Mouse (Mus musculus) skeletal muscle tissue, postnatal 0 days (tissue): Measurements from ENCODE around the gene Fbxo22. TPM values are rescaled to one million over a fixed set of nuclear protein-coding genes. Genes with fewer than 3 reads are reported as not detected.

Experiments used
- polyA plus RNA-seq: library from polyadenylated mRNA; unstranded; fragments of >200 nt; fragmentation: Nextera tagmentation; extraction: Ambion mirVana; gene quantifications from 2 replicates; pipeline ENCODE4 v1.2.1, GENCODE M21; 2015

Gene Fbxo22
- 23.3 and 29.3 TPM in 2 replicates for polyA plus RNA-seq

DNA sequence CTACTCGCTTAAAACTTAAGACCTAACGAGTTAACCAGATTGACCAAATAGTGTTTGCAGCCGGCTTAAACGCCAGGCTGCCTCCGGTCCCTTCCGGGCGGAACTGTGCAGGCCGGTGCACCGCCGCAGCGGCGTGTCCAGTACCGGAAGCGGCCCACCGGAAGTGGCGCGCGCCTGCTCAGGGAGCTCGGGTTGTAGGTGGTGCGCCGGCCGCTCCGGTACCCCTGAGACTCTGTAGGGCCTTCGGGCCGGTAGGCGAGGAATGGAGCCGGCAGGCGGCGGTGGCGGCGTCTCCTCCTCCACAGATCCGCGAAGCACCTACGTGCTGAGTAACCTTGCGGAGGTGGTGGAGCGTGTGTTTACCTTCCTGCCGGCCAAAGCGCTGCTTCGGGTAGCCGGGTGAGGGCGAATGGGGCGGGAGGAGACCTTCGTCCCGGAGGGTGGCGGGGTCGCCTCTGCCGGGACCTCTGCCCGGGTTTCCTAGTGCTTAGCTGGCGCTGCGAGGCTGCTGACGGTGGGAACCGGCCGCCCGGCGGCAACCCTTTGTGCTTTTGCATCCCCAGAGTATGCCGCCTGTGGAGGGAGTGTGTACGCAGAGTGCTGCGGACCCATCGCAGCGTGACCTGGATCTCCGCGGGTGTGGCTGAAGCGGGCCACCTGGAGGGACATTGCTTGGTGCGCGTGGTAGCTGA, at the start of gene Fbxo22:
Gene Fbxo22 (plus strand): TSS at position 136 of the 692 bp plus-strand sequence.

Other genes starting within 250 kb of the Fbxo22 start
- gene Chrna5, start 228.0 kb upstream of the Fbxo22 start, polyA plus RNA-seq: 0.19 and 0.33 TPM in 2 replicates
- gene Chrna3, start 182.4 kb upstream of the Fbxo22 start, polyA plus RNA-seq: not detected in 2 replicates
- 0.04 TPM in 1 of 2 replicates, not detected in the other for gene Chrnb4, start 160.1 kb upstream of the Fbxo22 start, polyA plus RNA-seq
- 19.0 and 20.1 TPM in 2 replicates for gene Ube2q2, start 60.1 kb upstream of the Fbxo22 start, polyA plus RNA-seq
- gene Nrg4, start 117.9 kb downstream of the Fbxo22 start, polyA plus RNA-seq: 0.50 and 3.9 TPM in 2 replicates
- 0.11 and 0.14 TPM in 2 replicates for gene Tmem266, start 118.0 kb downstream of the Fbxo22 start, polyA plus RNA-seq